Mouse (Mus musculus) heart, embryonic 16.5 days (tissue): Measurements from ENCODE around the gene Erp44. TPM values are rescaled to one million over a fixed set of nuclear protein-coding genes. Genes with fewer than 3 reads are reported as not detected.

Experiments
- ATAC-seq: fragments of 200-750 bp; cut with Nextera tagmentation; replicated peaks from 2 replicates; pipeline ENCODE4 v1.8.0; 2017; ENCODE audit warnings: moderate number of reproducible peaks; ENCODE audit not compliant: insufficient read depth, low FRiP score; ENCODE audit errors: extremely low read depth
- H3K27ac ChIP-seq: fragments of 300-500 bp; sonication (generic); 2 replicates; pipeline ENCODE4 v1.5.1; 2014; ENCODE audit warnings: mild to moderate bottlenecking, low read length, control low read depth, moderate library complexity
- H3K27me3 ChIP-seq: fragments of 300-500 bp; sonication (generic); 2 replicates; pipeline ENCODE4 v1.6.1; 2014; ENCODE audit warnings: low read length, mixed read lengths; ENCODE audit not compliant: control insufficient read depth, insufficient read depth
- H3K36me3 ChIP-seq: fragments of 300-500 bp; sonication (generic); 2 replicates; pipeline ENCODE4 v1.6.1; 2014; ENCODE audit not compliant: control insufficient read depth, insufficient read depth
- H3K4me1 ChIP-seq: fragments of 300-500 bp; sonication (generic); 2 replicates; pipeline ENCODE4 v1.6.1; 2014; ENCODE audit warnings: low read length, mixed read lengths; ENCODE audit not compliant: control insufficient read depth, insufficient read depth
- H3K4me2 ChIP-seq: fragments of 300-500 bp; sonication (generic); 2 replicates; pipeline ENCODE4 v1.6.1; 2014; ENCODE audit warnings: low read depth, mild to moderate bottlenecking, control low read depth, low read length
- H3K4me3 ChIP-seq: fragments of 300-500 bp; sonication (generic); 2 replicates; pipeline ENCODE4 v1.5.1; 2014; ENCODE audit warnings: mild to moderate bottlenecking, control low read depth, low read length
- H3K9ac ChIP-seq: fragments of 300-500 bp; sonication (generic); 2 replicates; pipeline ENCODE4 v1.6.1; 2014; ENCODE audit warnings: low read length, control low read depth
- H3K9me3 ChIP-seq: fragments of 300-500 bp; sonication (generic); replicated peaks from 2 replicates; pipeline ENCODE4 v1.6.1; 2016; ENCODE audit warnings: low read length; ENCODE audit not compliant: control insufficient read depth
- WGBS: fragments of 180-500 bp; shearing (Covaris S2); extraction: QIAGEN DNeasy Blood & Tissue Kit; methylation state at CpG from one replicate; pipeline ENCODE4 v1.1.7; 2014; 5-methylcytosine and 5-hydroxymethylcytosine counted together
- polyA plus RNA-seq: library from polyadenylated mRNA; unstranded; fragments of >200 nt; fragmentation: Nextera tagmentation; extraction: Ambion mirVana; gene quantifications from 2 replicates; pipeline ENCODE4 v1.2.1, GENCODE M21; 2015

Erp44 gene
- polyA plus RNA-seq, result 56.7 and 63.6 TPM in 2 replicates

DNA sequence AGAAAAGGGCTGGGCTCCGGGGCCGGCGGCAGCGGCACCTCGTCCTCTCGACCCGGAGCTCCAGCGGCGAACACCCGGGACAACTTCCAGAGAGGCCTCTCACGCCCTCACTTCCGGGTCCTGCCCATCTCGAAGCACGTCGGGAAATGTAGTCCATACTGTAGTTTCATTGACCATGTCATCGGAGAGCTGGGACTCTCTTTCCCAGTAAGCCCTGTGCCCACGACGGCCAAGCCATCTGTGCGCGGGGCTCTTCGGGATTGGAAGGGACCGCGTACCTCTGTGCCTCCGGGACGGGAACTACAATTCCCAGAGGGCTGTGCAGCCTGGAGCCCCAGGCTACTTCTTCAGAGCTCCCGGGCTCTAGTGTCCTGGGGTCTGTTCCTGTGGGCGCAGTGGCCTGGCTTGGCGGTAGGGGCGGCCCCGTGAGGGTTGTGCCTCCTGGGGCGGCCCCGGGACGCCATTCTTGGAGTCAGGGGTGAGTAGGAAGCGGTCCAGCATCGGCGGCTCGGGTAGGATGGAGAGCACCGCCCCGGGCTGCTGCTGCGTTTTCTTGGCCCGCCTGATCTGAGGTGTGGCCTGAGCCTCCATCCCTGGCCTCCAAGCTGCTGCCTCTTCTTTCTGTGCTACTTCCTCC, at the start of gene Erp44, which contains the start of gene Invs:
Gene Erp44 (minus strand): TSS at position 61 of the 637 bp plus-strand sequence.
Gene Invs (plus strand): TSS at position 263 of the 637 bp plus-strand sequence.
- peak within 1 kb of the TSS; percentile 92 for H3K9ac ChIP-seq
- H3K4me1 ChIP-seq, result peaks cover 4% of the 10 kb centered on the region
- H3K27ac ChIP-seq, result peak within 1 kb of the TSS; percentile 82
- ATAC-seq, result peak; percentile 100
- no peaks in the 10 kb centered on the region for H3K9me3 ChIP-seq
- H3K4me3 ChIP-seq, result peak within 1 kb of the TSS; percentile 99
- peak within 1 kb of the TSS; percentile 88 for H3K4me2 ChIP-seq
- 0 out of 2 replicates have a peak, but pooled peaks cover 2% of the 10 kb centered on the region for H3K36me3 ChIP-seq
- no peaks in the 10 kb centered on the region for H3K27me3 ChIP-seq
- WGBS, result under 1% methylated on average over 41 of the region's 41 CpGs

DNA sequence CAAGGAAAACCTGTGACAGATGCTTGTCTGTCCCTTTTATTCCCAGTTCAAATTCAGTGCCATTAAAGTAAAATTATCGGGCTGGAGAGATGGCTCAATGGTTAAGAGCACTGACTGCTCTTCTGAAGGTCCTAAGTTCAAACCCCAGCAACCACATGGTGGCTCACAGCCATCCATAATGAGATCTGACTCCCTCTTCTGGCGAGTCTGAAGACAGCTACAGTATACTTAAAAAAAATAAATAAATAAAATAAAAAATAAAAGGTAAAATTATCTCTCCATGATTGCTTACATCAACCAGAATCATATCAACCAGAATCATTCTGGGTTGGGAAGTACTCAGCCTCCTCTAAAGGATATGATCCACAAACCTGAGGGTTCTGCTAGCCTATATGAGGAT, 48.7 kb upstream of the Erp44 start:
- Histone ChIP-seq H3K9me3 (no peaks in the 10 kb centered on the region), H3K4me3 (no peak overlapping the region), H3K27ac (no peak overlapping the region), H3K27me3 (no peaks in the 10 kb centered on the region), H3K36me3 (no peaks in the 10 kb centered on the region), H3K4me2 (no peak overlapping the region), H3K4me1 (no peaks in the 10 kb centered on the region), H3K9ac (no peak overlapping the region)
- no peak for ATAC-seq
- 63% methylated on average over 2 of the region's 2 CpGs for WGBS

DNA sequence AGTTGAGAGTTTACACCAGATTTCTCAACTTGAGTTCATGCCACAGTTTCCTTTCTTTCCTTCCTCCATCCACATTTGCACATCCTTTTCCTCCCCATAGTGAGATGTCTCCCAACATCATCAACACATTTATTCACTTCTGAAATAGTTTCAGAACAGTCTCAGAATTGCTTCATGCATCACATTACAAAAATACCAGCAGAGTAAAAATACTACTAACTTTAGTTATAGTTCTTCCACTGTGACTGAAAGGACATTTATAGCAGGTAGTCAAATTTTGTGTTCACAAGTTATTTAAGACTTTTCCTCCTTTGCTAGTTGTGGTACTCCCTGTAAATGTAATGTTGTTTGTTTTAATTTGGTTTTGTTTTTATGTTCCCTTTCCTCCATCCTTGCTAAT, 47.8 kb upstream of the Erp44 start:
- no peaks in the 10 kb centered on the region for H3K9me3 ChIP-seq
- H3K27ac ChIP-seq, result no peak overlapping the region
- no peak for ATAC-seq
- H3K36me3 ChIP-seq, result no peaks in the 10 kb centered on the region
- no peak overlapping the region for H3K4me3 ChIP-seq
- H3K9ac ChIP-seq, result no peak overlapping the region
- H3K27me3 ChIP-seq, result no peaks in the 10 kb centered on the region
- H3K4me2 ChIP-seq, result no peak overlapping the region
- no peaks in the 10 kb centered on the region for H3K4me1 ChIP-seq

DNA sequence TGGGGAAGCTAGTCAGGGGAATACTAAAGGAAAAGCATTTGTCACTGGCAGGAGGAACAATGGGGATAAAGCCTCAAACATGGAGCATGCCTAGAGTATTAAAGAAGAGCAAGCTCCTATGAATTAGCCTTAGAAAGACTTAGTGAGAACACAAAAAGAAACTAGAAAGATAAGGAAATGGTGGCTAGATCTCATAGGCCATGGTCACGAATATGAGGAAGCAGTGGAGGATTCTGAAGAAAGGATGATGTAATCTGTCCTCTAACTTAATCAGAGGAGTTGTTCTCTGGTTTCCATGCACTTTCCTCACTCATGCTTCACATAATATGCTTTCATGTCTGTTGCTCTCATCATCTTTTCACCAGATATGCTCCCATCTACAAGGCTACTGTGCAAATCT, 42.7 kb upstream of the Erp44 start:
- no peaks in the 10 kb centered on the region for H3K4me1 ChIP-seq
- no peaks in the 10 kb centered on the region for H3K27me3 ChIP-seq
- H3K27ac ChIP-seq, result no peak overlapping the region
- 39% methylated on average over 1 of the region's 1 CpGs for WGBS
- no peak overlapping the region for H3K4me2 ChIP-seq
- ATAC-seq, result no peak
- no peak overlapping the region for H3K4me3 ChIP-seq
- no peaks in the 10 kb centered on the region for H3K9me3 ChIP-seq
- no peaks in the 10 kb centered on the region for H3K36me3 ChIP-seq
- no peak overlapping the region for H3K9ac ChIP-seq

DNA sequence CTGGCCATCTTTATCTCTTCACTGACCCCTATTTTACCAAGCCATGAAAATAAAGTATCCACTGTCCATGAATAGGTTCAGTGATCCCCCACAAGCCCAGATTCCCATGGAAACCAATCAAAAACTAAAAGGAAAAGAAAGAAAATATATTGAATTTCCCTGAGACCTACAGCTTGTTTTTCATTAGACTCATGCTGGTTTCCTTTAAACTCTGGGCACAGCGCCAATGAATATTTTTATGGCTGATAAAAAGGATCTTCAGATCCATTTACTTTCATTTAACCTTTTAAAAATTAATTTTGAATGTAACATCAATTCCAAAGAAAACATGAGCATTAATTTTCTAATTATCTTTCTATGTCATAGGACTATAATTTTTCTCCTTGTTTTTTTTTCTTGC, 41.9 kb upstream of the Erp44 start:
- Histone ChIP-seq H3K27me3 (no peaks in the 10 kb centered on the region), H3K9ac (no peak overlapping the region), H3K4me1 (no peaks in the 10 kb centered on the region), H3K36me3 (no peaks in the 10 kb centered on the region), H3K4me3 (no peak overlapping the region), H3K27ac (no peak overlapping the region), H3K9me3 (no peaks in the 10 kb centered on the region), H3K4me2 (no peak overlapping the region)
- ATAC-seq, result no peak
- WGBS, result 74% methylated on average over 1 of the region's 1 CpGs

DNA sequence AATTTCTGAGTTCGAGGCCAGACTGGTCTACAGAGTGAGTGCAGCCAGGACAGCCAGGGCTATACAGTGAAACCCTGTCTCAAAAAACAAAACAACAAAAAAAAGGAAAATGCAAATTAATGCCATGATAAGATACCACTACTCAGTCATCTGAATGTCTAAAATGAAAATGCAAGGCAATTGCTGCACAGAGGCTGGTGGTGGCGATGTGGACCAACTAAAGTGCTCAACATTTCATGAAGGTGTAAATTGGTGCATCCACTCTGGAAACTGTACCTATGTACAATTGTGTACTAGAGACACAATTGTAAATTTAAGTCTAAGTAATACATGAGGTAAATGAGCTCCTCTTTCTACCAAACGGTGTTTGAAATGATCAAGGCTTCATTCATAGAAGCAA, 36.7 kb upstream of the Erp44 start:
- ATAC-seq, result no peak
- 84% methylated on average over 3 of the region's 3 CpGs for WGBS
- no peak overlapping the region for H3K4me2 ChIP-seq

DNA sequence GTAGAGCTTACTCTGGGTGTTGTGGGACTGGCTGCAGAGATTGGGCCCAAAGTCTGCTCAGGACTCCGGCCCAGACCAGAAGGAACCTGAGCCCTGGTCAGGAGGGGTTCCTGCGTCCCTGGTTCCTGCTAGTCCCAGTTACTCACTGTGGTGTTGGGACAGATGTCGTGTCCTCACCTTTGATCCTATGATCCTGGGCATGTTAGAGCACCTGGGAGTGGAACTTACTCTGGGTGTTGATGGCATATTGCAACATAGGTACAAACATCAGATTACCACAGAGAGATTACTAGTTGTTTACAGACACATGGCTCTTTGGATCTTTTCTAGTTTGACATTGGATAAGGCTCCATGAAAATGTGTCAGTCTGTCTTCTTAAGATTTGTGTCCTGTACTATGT, 35.5 kb upstream of the Erp44 start:
- H3K36me3 ChIP-seq, result 0 out of 2 replicates have a peak, but pooled peaks cover 4% of the 10 kb centered on the region
- no peak overlapping the region for H3K4me2 ChIP-seq
- ATAC-seq, result no peak
- H3K27ac ChIP-seq, result no peak overlapping the region
- H3K27me3 ChIP-seq, result no peaks in the 10 kb centered on the region
- 84% methylated on average over 3 of the region's 3 CpGs for WGBS
- no peak overlapping the region for H3K9ac ChIP-seq
- no peaks in the 10 kb centered on the region for H3K4me1 ChIP-seq
- no peaks in the 10 kb centered on the region for H3K9me3 ChIP-seq
- H3K4me3 ChIP-seq, result no peak overlapping the region

More for the DNA sequence above, 36.7 kb upstream of the Erp44 start:
- Histone ChIP-seq H3K36me3 (no peaks in the 10 kb centered on the region), H3K27me3 (no peaks in the 10 kb centered on the region), H3K27ac (no peak overlapping the region), H3K9me3 (no peaks in the 10 kb centered on the region), H3K9ac (no peak overlapping the region), H3K4me1 (no peaks in the 10 kb centered on the region), H3K4me3 (no peak overlapping the region)

DNA sequence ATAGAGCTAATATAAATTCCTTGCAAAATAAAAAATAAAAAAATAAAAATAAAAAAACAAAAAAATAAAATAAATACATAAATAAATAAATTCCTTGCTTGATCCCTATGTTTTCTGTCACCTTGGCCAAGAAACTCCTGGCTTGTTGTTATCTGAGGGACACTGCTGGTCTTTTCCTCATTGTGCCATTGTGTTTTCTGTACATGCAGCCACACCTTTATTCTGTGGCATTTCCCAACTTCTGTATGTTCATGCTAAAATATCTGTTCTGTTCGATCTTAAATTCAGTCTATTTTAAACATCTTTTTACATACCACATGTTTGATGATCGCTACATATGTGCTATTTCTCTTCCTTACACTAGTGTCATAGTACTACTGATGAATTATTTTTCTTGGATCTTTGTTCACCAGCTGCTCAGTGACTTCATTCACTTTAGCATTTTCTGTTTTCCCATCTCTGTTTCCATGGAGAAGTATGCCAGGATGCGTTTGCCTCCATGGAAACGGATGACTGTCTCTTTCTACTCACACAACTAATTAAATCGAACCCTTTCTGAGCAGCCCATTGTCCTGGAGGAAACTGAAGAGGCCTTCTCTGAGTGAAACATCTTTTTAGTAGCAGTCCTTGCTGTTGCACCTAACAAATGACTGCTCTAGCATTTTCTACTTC, 7.9 kb upstream of the Erp44 start:
- Histone ChIP-seq H3K27me3 (no peaks in the 10 kb centered on the region), H3K4me1 (no peaks in the 10 kb centered on the region), H3K9me3 (no peaks in the 10 kb centered on the region), H3K4me3 (no peak overlapping the region), H3K9ac (no peak overlapping the region), H3K36me3 (0 out of 2 replicates have a peak, but pooled peaks cover 2% of the 10 kb centered on the region), H3K27ac (no peak overlapping the region), H3K4me2 (no peak overlapping the region)
- no peak for ATAC-seq
- WGBS, result 82% methylated on average over 5 of the region's 5 CpGs

DNA sequence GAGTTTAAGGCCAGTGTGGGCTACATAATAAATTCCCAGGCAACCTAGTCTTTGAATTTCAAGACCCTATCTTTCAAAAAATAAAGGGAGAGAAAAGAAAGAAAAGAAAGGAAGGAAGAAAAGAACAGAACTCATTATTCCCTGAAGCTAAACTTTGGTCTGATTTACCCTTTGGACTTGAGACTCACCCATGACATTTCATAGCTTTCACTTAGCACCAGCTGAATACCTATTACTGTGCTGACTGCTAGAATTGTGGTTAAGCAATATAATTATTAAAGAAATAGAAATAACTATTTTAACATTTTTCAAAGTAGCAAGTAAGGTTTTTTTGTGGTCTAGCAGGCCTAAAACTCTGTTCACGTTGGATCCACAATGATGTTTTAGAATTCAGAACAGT, 1.8 kb upstream of the Erp44 start:
- no peak overlapping the region for H3K9ac ChIP-seq
- no peak for ATAC-seq
- no peaks in the 10 kb centered on the region for H3K9me3 ChIP-seq
- H3K4me3 ChIP-seq, result no peak overlapping the region
- no peaks in the 10 kb centered on the region for H3K27me3 ChIP-seq
- WGBS, result 86% methylated on average over 1 of the region's 1 CpGs
- H3K4me1 ChIP-seq, result peaks cover 4% of the 10 kb centered on the region
- no peak overlapping the region for H3K4me2 ChIP-seq
- H3K27ac ChIP-seq, result no peak overlapping the region
- H3K36me3 ChIP-seq, result 0 out of 2 replicates have a peak, but pooled peaks cover 2% of the 10 kb centered on the region
